Mouse (Mus musculus) lung, embryonic 15.5 days (tissue): Measurements from ENCODE around the gene Eps15l1. TPM values are rescaled to one million over a fixed set of nuclear protein-coding genes. Genes with fewer than 3 reads are reported as not detected.

Experiments used
- ATAC-seq: fragments of 200-750 bp; cut with Nextera tagmentation; 2 replicates; pipeline ENCODE4 v1.8.0; 2017; ENCODE audit warnings: moderate number of reproducible peaks, borderline replicate concordance; ENCODE audit not compliant: low FRiP score, low TSS enrichment; ENCODE audit errors: extremely low read depth
- H3K27ac ChIP-seq: fragments of 300-500 bp; sonication (generic); 2 replicates; pipeline ENCODE4 v1.5.1; 2015; ENCODE audit warnings: moderate library complexity, mild to moderate bottlenecking, inconsistent platforms
- H3K27me3 ChIP-seq: fragments of 300-500 bp; sonication (generic); 2 replicates; pipeline ENCODE4 v1.6.1; 2015; ENCODE audit warnings: inconsistent platforms
- H3K36me3 ChIP-seq: fragments of 300-500 bp; sonication (generic); 2 replicates; pipeline ENCODE4 v1.6.1; 2015; ENCODE audit warnings: inconsistent platforms
- H3K4me1 ChIP-seq: fragments of 300-500 bp; sonication (generic); 2 replicates; pipeline ENCODE4 v1.6.1; 2015; ENCODE audit warnings: inconsistent platforms
- H3K4me2 ChIP-seq: fragments of 300-500 bp; sonication (generic); 2 replicates; pipeline ENCODE4 v1.6.1; 2015; ENCODE audit warnings: inconsistent platforms, mild to moderate bottlenecking, moderate library complexity
- H3K4me3 ChIP-seq: fragments of 300-500 bp; sonication (generic); 2 replicates; pipeline ENCODE4 v1.5.1; 2015; ENCODE audit warnings: mild to moderate bottlenecking, inconsistent platforms
- H3K9ac ChIP-seq: fragments of 300-500 bp; sonication (generic); 2 replicates; pipeline ENCODE4 v1.6.1; 2015; ENCODE audit warnings: inconsistent platforms
- H3K9me3 ChIP-seq: fragments of 300-500 bp; sonication (generic); 2 replicates; pipeline ENCODE4 v1.6.1; 2016; ENCODE audit warnings: inconsistent platforms
- WGBS: fragments of 180-500 bp; shearing (Covaris S2); methylation state at CpG from one replicate; pipeline ENCODE4 v1.1.7; 2015; 5-methylcytosine and 5-hydroxymethylcytosine counted together
- polyA plus RNA-seq: library from polyadenylated mRNA; unstranded; fragments of >200 nt; fragmentation: Nextera tagmentation; extraction: Ambion mirVana; gene quantifications from 2 replicates; pipeline ENCODE4 v1.2.1, GENCODE M21; 2015

Gene Eps15l1
- polyA plus RNA-seq, 1 experiment from 2014 or later = 55.6 TPM

GRCm38 (mm10) chr8:72312926-72313518 lies 108.2 kb downstream of the Eps15l1 start:
- Histone ChIP-seq H3K4me2 (no peak overlapping the region), H3K9me3 (no peaks in the 10 kb centered on the region), H3K4me3 (no peak overlapping the region), H3K27ac (no peak overlapping the region), H3K27me3 (no peaks in the 10 kb centered on the region), H3K4me1 (peaks cover 4% of the 10 kb centered on the region; the same call in 1 of the 2 replicates), H3K9ac (no peak overlapping the region), H3K36me3 (no peaks in the 10 kb centered on the region)
- no peak for ATAC-seq
- 51% methylated on average over 3 of the region's 3 CpGs for WGBS

GRCm38 (mm10) chr8:72310849-72311506 lies 110.3 kb downstream of the Eps15l1 start:
- H3K4me2 ChIP-seq = no peak overlapping the region
- peaks cover 5% of the 10 kb centered on the region; the same call in 1 of the 2 replicates for H3K4me1 ChIP-seq
- H3K27me3 ChIP-seq = no peaks in the 10 kb centered on the region
- H3K4me3 ChIP-seq = no peak overlapping the region
- no peaks in the 10 kb centered on the region for H3K9me3 ChIP-seq
- no peaks in the 10 kb centered on the region for H3K36me3 ChIP-seq
- no peak overlapping the region for H3K9ac ChIP-seq
- ATAC-seq = peak; percentile 49
- no peak overlapping the region for H3K27ac ChIP-seq
- 36% methylated on average over 8 of the region's 8 CpGs for WGBS

GRCm38 (mm10) chr8:72308276-72308675 lies 113.0 kb downstream of the Eps15l1 start:
- Histone ChIP-seq H3K36me3 (no peaks in the 10 kb centered on the region), H3K9ac (no peak overlapping the region), H3K27me3 (no peaks in the 10 kb centered on the region), H3K9me3 (no peaks in the 10 kb centered on the region), H3K27ac (no peak overlapping the region), H3K4me2 (no peak overlapping the region), H3K4me1 (peaks cover 10% of the 10 kb centered on the region), H3K4me3 (no peak overlapping the region)
- WGBS = 34% methylated on average over 6 of the region's 6 CpGs
- ATAC-seq = no peak

GRCm38 (mm10) chr8:72306913-72307312 lies 114.3 kb downstream of the Eps15l1 start:
- no peak overlapping the region for H3K9ac ChIP-seq
- H3K9me3 ChIP-seq = no peaks in the 10 kb centered on the region
- H3K36me3 ChIP-seq = no peaks in the 10 kb centered on the region
- H3K4me1 ChIP-seq = peaks cover 15% of the 10 kb centered on the region
- no peak for ATAC-seq
- H3K4me2 ChIP-seq = no peak overlapping the region
- H3K27ac ChIP-seq = no peak overlapping the region
- H3K27me3 ChIP-seq = no peaks in the 10 kb centered on the region
- no peak overlapping the region for H3K4me3 ChIP-seq
- WGBS = 69% methylated on average over 5 of the region's 5 CpGs

- 68% methylated on average over 16 of the region's 16 CpGs for WGBS
- no peak within 1 kb of the TSS for H3K9ac ChIP-seq
- H3K9me3 ChIP-seq = no peaks in the 10 kb centered on the region
- H3K36me3 ChIP-seq = no peaks in the 10 kb centered on the region
- no peak within 1 kb of the TSS for H3K27ac ChIP-seq
- ATAC-seq = no peak
- no peaks in the 10 kb centered on the region for H3K27me3 ChIP-seq
- no peak within 1 kb of the TSS for H3K4me3 ChIP-seq
- H3K4me1 ChIP-seq = peaks cover 15% of the 10 kb centered on the region
- H3K4me2 ChIP-seq = no peak within 1 kb of the TSS
Observed at GRCm38 (mm10) chr8:72305210-72305905, 115.9 kb downstream of the Eps15l1 start, which contains the start of gene Gm10282. Gene Gm10282 (minus strand): TSS chr8:72305260.

GRCm38 (mm10) chr8:72303633-72304032 lies 117.6 kb downstream of the Eps15l1 start:
- peak overlapping the region; percentile 55; the same call in 1 of the 2 replicates for H3K27ac ChIP-seq
- peaks cover 15% of the 10 kb centered on the region for H3K4me1 ChIP-seq
- H3K9me3 ChIP-seq = no peaks in the 10 kb centered on the region
- H3K4me2 ChIP-seq = peak overlapping the region; percentile 19
- no peak overlapping the region for H3K9ac ChIP-seq
- ATAC-seq = peak; percentile 85
- H3K36me3 ChIP-seq = no peaks in the 10 kb centered on the region
- no peaks in the 10 kb centered on the region for H3K27me3 ChIP-seq
- 25% methylated on average over 8 of the region's 8 CpGs for WGBS
- 0 out of 2 replicates have a peak overlapping the region, but pooled peaks have one; percentile 13 for H3K4me3 ChIP-seq

- peak overlapping the region; percentile 55; the same call in 1 of the 2 replicates for H3K27ac ChIP-seq
- no peak overlapping the region for H3K9ac ChIP-seq
Observed at GRCm38 (mm10) chr8:72302986-72303612, 118.2 kb downstream of the Eps15l1 start.

GRCm38 (mm10) chr8:72301497-72301896 lies 119.8 kb downstream of the Eps15l1 start:
- Histone ChIP-seq H3K27ac (no peak overlapping the region), H3K36me3 (no peaks in the 10 kb centered on the region), H3K4me3 (no peak overlapping the region), H3K4me1 (peaks cover 10% of the 10 kb centered on the region), H3K9ac (no peak overlapping the region), H3K9me3 (no peaks in the 10 kb centered on the region), H3K27me3 (no peaks in the 10 kb centered on the region), H3K4me2 (no peak overlapping the region)
- no peak for ATAC-seq
- 78% methylated on average over 5 of the region's 5 CpGs for WGBS

More at GRCm38 (mm10) chr8:72302986-72303612, 118.2 kb downstream of the Eps15l1 start:
- H3K36me3 ChIP-seq = no peaks in the 10 kb centered on the region
- H3K4me2 ChIP-seq = peak overlapping the region; percentile 19; the same call in 1 of the 2 replicates
- no peaks in the 10 kb centered on the region for H3K9me3 ChIP-seq
- 0 out of 2 replicates have a peak overlapping the region, but pooled peaks have one; percentile 13 for H3K4me3 ChIP-seq
- no peaks in the 10 kb centered on the region for H3K27me3 ChIP-seq
- WGBS = 64% methylated on average over 8 of the region's 8 CpGs
- H3K4me1 ChIP-seq = peaks cover 12% of the 10 kb centered on the region
- no peak for ATAC-seq

- H3K36me3 ChIP-seq = no peaks in the 10 kb centered on the region
- peaks cover 15% of the 10 kb centered on the region for H3K4me1 ChIP-seq
- no peak overlapping the region for H3K27ac ChIP-seq
- H3K4me3 ChIP-seq = no peak overlapping the region
- WGBS = 67% methylated on average over 9 of the region's 9 CpGs
- no peak for ATAC-seq
- no peaks in the 10 kb centered on the region for H3K27me3 ChIP-seq
- H3K9me3 ChIP-seq = no peaks in the 10 kb centered on the region
- H3K4me2 ChIP-seq = no peak overlapping the region
- no peak overlapping the region for H3K9ac ChIP-seq
Observed at GRCm38 (mm10) chr8:72300654-72301400, 120.4 kb downstream of the Eps15l1 start.

- ATAC-seq = no peak
- no peak overlapping the region for H3K4me2 ChIP-seq
- H3K27ac ChIP-seq = no peak overlapping the region
- no peak overlapping the region for H3K4me3 ChIP-seq
- H3K36me3 ChIP-seq = no peaks in the 10 kb centered on the region
- peaks cover 20% of the 10 kb centered on the region for H3K4me1 ChIP-seq
- H3K9ac ChIP-seq = no peak overlapping the region
- no peaks in the 10 kb centered on the region for H3K27me3 ChIP-seq
- 90% methylated on average over 1 of the region's 1 CpGs for WGBS
- no peaks in the 10 kb centered on the region for H3K9me3 ChIP-seq
Observed at GRCm38 (mm10) chr8:72298928-72299327, 122.3 kb downstream of the Eps15l1 start.

- ATAC-seq = no peak
- H3K4me3 ChIP-seq = no peak overlapping the region
- H3K4me2 ChIP-seq = no peak overlapping the region
- no peaks in the 10 kb centered on the region for H3K9me3 ChIP-seq
- peaks cover 10% of the 10 kb centered on the region; the same call in 1 of the 2 replicates for H3K4me1 ChIP-seq
- no peaks in the 10 kb centered on the region for H3K36me3 ChIP-seq
- H3K9ac ChIP-seq = no peak overlapping the region
- WGBS = 90% methylated on average over 8 of the region's 8 CpGs
- H3K27me3 ChIP-seq = no peaks in the 10 kb centered on the region
- no peak overlapping the region for H3K27ac ChIP-seq
Observed at GRCm38 (mm10) chr8:72296561-72296960, 124.7 kb downstream of the Eps15l1 start.
